Mouse (Mus musculus) urinary bladder, postnatal 36 days (tissue): ENCODE data around the gene Tanc1.
A peak's percentile ranks its signal among the peaks of the same experiment; 100 is the strongest.

Experiments used
- DNase-seq, 2 experiments: peaks; one replicate each; pipeline ENCODE4 v3.0.0; 2022; ENCODE audit warnings: low spot score in 2 of 2, mixed read lengths in 1 of 2

Tanc1 gene

GRCm38 (mm10) chr2:59791596-59791995 is 179.8 kb downstream of the Tanc1 start:
- DNase-seq = no peak

DNA sequence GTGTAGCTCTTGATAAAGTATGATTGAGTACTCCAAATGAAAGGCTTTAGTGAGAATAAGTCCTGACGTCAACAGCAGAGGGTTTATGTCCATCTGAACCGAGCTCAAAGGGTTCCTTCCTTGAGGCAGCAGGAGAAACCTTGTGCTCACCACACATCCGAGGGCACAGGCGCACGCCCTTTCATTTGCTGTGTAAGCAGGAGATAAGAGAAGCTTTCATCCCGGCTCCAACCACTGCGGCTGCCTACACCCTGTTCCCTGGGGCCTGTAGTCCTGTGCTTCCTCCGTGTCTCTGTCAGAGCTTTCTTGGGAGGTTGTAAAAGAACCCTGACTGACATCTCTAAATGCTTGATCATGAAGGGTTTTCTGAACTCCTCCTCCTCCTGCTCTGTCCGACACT is 181.5 kb downstream of the Tanc1 start:
- DNase-seq = no peak

DNA sequence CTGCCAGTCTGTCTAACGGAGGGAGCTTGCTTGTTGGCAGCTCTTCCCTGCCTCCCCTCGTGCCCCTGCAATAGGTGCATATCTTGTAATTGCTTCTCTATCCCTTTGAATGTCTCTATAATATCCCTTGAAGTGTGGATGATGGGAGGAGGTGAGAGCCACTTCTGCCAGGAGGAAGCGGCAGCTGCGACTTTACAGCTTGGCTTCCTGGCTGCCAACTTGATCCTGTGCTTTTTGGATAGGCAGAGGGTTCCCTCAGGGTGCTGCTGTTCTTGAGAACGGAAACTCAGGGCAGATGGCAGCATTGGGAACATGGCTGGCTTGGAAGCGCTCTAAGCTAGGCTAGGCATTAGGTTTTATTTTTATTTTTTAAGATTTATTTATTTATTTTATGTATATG is 183.0 kb downstream of the Tanc1 start:
- no peak for DNase-seq

- DNase-seq = no peak
These were observed 187.2 kb downstream of the Tanc1 start for GRCm38 (mm10) chr2:59798934-59799532.

DNA sequence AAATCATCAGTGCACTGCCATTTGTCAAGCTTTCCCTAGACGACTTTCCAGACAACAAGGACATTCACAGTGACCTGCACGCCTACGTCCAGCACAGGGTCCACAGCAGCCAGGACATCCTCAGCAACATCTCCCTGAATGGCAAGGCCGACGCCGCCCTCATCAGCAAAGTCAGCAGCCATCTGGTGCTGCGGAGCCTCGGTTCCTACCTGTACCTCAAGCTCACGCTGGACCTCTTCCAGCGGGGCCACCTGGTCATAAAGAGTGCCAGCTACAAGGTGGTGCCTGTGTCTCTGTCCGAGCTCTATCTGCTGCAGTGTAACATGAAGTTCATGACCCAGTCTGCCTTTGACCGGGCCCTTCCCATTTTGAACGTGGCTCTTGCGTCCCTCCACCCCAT is 187.7 kb downstream of the Tanc1 start:
- DNase-seq = no peak

DNA sequence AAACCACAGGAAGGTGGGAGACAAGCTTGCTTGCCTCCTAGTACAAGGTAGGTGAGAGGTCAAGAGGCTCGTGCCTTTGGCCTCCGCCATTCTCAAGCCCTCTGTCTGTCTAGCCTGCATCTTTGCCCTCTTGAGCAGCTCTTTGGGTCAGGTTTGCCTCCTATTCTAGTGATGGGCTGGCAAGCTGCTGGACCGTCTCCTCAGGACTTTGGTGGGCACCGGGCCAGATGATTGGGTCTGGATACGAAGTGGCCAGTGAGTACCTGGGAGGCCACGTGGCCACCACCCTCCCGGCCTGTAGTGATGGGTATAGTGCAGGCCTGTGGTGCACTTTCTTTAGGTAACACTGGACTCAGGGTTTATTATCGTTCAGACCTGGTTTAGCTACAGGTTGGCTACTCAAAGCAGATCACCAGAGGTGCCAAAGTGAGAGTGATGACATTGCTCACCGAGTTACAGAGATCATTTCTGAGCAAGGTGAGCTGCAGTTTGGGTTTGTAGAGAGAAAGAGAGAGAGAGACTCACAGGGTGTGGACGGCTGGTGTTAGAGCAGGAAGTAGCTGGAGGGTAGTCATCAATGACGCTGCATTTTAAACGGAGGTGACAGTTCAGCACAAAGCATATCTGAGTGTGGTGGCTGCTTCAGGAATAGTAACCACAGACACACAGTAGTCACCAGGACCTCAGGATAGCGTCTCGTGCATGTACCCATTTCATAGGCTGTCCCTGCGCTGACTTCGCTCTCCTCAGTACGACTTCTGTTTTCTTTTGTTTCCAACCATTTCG is 188.8 kb downstream of the Tanc1 start:
- no peak for DNase-seq

- DNase-seq = no peak
These were observed 191.0 kb downstream of the Tanc1 start for GRCm38 (mm10) chr2:59802722-59803387.

DNA sequence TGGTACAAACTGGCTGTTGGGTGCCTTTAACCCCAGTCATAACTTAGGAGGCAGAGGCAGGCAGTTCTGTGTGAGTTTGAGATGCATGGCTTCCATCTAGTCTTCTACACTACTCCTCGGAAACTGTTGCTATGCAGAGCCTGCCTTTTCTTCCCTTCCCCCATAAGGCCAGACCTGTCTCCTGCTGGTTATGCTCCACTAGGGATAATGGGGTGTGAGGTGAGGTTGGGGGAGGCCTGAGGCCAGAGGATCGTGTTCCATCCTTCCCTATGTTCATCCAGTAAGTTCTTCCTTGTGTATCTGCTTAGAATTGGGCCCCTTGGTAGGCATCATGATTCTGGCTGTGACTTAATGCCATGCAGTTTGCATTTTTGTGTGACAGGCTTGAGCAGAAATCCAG is 193.8 kb downstream of the Tanc1 start:
- no peak for DNase-seq

DNA sequence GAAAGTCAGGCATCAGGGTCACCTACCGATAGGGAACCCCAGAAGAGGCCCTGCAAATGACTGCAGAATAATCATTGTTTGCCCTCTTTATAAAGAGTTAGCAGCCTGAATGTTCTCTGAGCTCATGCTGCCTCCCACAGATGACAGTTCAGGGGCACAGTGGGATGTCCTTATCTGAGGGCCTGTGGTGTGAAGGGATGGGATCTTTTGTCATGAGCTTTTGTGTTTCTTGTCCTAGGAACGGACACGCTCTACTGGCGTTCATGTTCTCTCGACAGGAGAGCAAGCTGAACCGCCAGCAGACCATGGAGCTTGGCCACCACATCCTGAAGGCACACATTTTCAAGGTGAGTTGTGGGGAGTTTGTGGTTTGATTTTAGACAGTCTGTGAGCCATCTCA is 194.2 kb downstream of the Tanc1 start:
- DNase-seq = no peak

GRCm38 (mm10) chr2:59808608-59809007 is 196.8 kb downstream of the Tanc1 start:
- no peak for DNase-seq

GRCm38 (mm10) chr2:59810039-59810438 is 198.2 kb downstream of the Tanc1 start:
- DNase-seq = peak in 1 of 2 experiments; percentile 39

GRCm38 (mm10) chr2:59811247-59811646 is 199.4 kb downstream of the Tanc1 start:
- DNase-seq = no peak

DNA sequence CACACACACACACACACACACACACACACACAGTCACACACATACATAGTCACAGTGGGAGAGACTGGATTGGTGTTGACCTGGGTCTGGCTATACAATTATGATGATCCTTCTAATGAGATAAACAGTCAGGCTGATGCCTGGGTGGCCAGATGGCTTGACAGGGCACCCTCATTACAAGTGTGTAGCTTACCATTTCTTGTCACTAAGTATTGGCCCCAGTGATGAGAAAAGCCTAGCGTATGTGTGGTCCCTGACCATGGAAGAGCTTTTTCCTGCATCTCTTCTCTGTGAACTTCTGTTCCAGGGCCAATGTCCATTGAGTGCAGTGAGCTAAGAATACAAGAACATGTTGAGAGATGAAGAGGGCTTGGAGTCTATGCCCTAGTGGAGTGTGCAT is 200.8 kb downstream of the Tanc1 start:
- DNase-seq = no peak

DNA sequence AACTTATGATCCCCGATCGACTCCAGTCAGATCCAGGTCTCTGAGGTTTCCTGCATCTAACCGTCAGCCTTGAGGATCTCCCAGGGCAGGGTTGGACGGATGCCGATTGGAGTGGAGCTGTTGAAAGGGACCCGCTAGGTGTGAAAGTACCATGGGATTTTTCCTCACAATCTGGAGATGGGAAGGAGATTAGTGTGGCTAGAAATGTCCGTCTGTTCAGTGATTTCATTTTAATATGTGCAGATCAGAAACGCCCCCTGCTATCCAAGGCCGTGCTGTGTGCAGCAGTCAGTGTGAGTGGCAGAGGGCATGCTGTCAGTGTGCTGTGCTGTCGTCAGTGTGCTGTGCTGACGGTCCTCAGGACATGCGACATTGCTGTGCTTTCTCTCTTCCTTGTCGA is 201.6 kb downstream of the Tanc1 start:
- no peak for DNase-seq

DNA sequence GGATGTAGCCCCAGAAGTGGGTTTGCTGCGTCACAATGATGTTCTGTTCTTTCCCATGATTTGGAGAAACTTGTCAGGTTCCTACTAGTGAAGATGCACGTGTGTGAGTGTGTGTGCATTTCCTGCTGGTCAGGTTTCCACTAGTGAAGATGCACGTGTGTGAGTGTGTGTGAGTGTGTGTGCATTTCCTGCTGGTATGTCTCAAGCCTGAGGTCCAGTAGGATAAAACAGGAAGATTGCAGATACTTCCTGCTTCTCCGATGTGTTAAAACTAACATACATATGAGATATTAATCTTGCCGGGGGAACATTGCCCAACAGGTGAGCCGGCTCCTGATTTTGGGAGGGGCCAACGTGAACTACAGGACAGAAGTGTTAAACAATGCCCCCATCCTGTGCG is 203.2 kb downstream of the Tanc1 start:
- DNase-seq = no peak

- no peak for DNase-seq
These were observed 206.8 kb downstream of the Tanc1 start for GRCm38 (mm10) chr2:59818663-59819062.

GRCm38 (mm10) chr2:59819415-59819814 is 207.6 kb downstream of the Tanc1 start:
- DNase-seq = no peak

DNA sequence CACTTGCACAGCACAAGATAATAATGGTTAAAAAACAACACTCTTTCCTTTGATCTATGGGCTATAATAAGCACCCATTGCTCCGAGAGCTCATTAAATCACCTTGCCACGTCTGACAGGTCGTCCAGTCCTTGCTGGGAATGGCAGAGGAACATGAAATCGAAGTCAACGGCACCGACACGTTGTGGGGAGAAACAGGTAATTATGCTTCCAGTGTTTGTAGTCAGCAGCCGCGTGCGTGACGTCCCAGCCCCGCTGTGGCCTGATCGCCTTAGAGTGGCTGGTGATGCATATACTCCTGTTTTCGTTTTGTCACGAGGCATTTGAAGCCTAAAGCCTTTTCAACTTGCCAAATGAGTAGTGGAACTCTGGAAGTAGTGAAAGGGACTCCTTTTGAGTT is 208.2 kb downstream of the Tanc1 start:
- DNase-seq = no peak

DNA sequence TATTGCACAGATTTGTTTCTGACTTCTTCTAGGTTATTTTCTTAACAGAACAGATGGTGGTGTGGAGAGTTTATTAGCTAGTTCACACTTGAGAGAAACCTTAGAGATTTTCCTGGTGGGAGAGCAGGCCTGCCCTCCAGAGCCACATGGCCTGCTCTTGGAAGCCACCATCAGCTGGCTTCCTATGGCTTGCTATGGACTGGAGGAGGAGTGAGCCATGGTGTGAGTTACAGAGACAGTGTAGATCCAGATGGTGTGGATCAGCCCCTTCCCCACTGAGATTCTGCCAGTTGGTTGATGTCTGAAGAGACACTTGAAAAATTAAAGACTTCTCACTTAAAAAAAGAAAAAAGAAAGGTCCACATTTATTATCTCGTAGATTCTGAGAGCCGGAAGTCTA is 209.2 kb downstream of the Tanc1 start:
- no peak for DNase-seq

- peak in 1 of 2 experiments; percentile 52 for DNase-seq
These were observed 212.4 kb downstream of the Tanc1 start for GRCm38 (mm10) chr2:59824289-59824688.

DNA sequence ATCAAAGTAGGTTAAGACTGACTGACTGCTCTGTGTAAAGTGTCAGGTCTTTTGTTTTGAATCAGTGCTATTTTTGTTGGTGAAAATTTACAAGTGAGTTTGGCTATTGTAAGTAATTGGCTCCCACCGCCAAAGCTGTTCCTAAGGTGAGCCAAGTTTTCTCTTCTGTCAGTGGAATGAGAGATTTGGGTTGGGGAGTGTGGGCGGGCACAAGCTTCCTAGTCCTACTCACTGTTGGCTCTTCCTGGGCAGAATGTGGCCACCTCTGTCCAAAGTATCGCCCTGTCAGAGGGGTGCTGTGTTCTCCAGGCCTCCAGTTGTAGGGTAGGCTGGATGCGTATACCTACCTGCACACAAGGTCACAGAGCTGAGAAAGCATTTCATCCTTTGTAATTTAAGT is 213.5 kb downstream of the Tanc1 start:
- no peak for DNase-seq

DNA sequence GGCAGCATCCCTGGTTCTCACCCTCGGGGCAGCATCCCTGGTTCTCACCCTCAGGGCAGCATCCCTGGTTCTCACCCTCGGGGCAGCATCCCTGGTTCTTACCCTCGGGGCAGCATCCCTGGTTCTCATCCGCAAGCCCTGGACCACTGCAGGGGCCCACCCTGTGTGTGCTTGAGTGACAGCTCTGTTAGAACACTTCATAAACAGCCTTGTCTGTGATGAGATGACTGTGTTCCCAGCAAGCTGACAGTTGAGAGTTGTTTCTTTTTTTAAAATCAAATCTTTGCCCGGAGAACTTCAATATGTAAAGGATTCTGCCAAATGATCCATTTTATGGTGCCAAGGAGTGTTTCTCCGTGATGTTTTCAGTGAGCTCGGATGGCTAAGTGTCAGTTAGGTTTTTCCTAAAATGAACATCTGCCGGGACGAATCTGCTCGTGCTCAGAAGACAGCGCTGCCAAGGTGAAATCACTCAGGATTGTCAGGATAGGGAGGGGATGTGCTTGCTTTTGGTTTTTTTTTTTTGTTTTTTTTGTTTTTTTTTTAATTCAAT is 216.3 kb downstream of the Tanc1 start:
- DNase-seq = no peak
